Mouse (Mus musculus) cerebellum, postnatal 36 days (tissue): Measurements from ENCODE around the gene Dcakd.
"Not testable (repeated sequence)": the region's sequence is repeated elsewhere in the genome, so short reads cannot be mapped to it uniquely, and the experiment has no call there.

Experiments used
- DNase-seq, 2 experiments: peaks; one replicate each; pipeline ENCODE4 v3.0.0; 2021 to 2022; ENCODE audit warnings: mixed read lengths in 2 of 2

Dcakd gene

DNA sequence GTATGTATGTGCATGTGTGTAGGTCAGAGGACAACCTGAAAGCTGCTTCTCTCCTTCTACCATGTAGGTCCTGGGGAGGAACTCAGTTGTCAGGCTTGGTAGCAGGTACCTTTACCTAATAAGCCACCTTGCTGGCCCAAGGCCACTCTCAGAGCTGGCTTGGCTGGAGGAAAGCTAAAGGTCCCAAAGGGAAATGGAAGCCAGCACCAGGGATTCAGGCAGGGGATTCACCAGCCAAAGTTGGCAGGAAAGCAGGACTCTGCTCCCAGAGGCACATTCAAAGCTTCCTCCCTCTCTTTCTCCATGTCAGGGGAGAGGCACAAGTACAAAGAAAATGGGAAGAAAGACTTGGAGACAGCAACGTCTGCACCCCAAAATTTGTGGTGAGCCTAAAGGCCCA, 23.3 kb downstream of the Dcakd start:
- DNase-seq, result no peak

- no peak for DNase-seq
Observed at GRCm38 (mm10) chr11:103003210-103003609, 24.9 kb downstream of the Dcakd start.

- no peak for DNase-seq
Observed at GRCm38 (mm10) chr11:103001063-103001462, 27.1 kb downstream of the Dcakd start.

DNA sequence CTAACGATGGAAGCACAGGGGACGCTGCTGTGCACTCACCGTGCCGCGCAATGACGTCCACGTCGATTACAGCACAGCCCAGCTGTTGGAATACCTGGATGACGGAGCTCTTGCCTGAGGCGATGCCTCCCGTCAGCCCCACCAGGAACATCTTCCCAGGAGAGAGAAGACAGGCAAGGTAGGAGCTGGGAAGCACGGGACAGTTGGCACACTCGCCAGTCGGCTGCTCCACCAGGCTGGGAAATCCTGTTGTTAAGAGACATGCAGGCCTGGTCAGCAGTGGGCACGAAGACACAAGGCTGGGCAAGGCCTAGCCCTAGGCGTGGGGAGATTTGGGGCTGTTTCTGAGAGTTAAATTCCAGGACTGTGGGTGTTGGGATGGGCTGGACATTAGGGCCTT, 28.0 kb downstream of the Dcakd start:
- DNase-seq, result no peak

- DNase-seq, result no peak
Observed at GRCm38 (mm10) chr11:102999317-102999970, 28.7 kb downstream of the Dcakd start.

- DNase-seq, result no peak
Observed at GRCm38 (mm10) chr11:102998577-102999316, 29.4 kb downstream of the Dcakd start.

DNA sequence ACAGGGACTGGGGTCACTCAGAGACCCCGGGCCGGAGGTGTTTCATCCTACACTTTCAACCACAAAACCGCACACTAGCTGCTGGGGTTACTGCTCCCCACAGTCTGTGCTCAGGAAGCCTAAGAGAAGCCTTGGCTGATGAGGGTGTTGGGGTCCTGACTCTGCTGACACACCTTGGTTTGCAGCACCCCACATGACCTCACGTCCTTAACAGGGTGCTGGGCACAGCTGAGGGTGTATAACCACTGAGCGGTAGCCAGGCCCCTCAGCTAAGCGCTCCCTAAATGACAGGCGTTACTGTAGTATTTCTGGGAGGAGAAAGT, 29.9 kb downstream of the Dcakd start:
- no peak for DNase-seq

- DNase-seq, result no peak
Observed at GRCm38 (mm10) chr11:102996991-102997770, 31.0 kb downstream of the Dcakd start.

DNA sequence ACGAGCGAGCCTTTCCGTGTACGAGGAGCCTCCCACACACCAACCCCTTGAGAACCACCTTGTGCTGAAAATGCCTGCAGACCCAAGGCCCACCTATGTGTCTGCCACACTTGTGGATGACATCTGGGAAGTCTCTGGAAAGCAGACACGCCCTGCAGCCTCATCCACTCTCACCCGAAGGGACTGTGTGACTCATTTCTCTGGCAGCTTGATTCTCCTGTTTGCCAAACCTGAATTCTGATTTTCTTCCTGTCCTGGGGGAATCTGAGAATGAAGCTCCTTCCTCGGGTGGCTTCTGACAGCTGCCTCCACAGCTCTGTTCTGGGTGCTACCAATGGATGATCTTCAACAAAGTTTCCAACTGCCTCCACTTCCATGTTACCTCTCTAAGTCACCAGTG, 31.7 kb downstream of the Dcakd start:
- no peak for DNase-seq

- no peak for DNase-seq
Observed at GRCm38 (mm10) chr11:102994952-102995351, 33.2 kb downstream of the Dcakd start.

GRCm38 (mm10) chr11:102993420-102994029, 34.6 kb downstream of the Dcakd start:
- no peak for DNase-seq

DNA sequence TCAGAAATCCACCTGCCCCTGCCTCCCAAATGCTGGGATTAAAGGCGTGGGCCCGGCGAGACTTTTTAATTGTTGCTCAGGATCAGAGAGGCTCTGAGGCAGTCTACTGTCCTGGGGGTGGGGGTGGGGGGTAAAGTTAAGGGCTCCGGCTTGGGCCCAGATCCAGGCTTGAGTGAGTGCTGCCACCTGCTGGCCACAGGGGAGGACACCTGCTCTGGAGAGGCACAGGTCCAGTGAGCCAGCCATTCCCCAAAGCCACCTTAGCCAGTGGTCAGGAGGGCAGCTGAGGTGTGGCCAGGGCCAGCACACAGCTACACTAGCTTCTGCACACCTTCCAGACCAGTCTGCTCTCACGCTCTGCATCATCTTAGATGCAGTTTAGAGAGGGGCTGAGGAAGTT, 35.2 kb downstream of the Dcakd start:
- DNase-seq, result peak; percentile 81 to 84

DNA sequence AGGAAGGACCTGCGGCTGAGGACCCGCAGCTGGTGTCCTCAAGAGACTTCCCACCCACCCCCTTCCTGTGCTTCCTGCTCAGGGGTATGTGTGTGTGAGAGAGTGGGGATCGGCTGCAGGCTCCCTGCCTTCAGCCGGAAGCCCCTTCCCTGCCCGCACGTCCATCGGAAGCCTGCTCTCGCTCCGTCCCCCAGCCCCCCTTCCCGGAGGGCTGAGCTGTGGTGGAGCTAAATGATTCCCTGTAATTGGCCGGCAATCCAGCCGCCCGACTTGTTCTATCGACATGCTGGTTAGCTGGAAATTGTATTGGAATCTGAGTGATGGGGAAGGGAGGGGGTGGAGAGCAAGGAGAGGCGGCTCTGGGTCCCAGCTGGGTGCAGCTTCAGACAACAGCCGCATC, 36.5 kb downstream of the Dcakd start:
- DNase-seq, result no peak

GRCm38 (mm10) chr11:102990152-102990663, 37.9 kb downstream of the Dcakd start:
- DNase-seq, result peak; percentile 68 to 74

GRCm38 (mm10) chr11:102989641-102990151, 38.4 kb downstream of the Dcakd start:
- no peak for DNase-seq

DNA sequence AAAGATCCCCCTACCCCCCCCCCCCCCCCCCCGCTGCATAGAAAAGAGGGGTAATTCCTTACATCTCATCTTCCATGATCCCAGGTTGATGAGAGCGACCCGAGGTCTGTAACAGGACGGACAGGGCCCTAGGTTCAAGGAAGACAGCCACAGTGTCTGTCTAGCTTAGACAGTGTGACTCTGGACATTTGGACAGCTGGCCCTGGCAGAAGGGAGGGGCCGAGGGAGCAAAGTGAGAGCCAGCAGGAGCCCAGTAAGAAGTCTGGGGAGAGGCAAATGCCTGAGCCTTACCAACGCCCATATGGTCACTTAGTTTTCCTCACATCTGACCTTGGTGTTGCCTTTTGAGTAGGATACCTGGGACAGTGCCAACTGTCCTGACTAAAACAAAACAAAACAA, 43.0 kb downstream of the Dcakd start:
- no peak for DNase-seq

- no peak for DNase-seq
Observed at GRCm38 (mm10) chr11:102984615-102985014, 43.5 kb downstream of the Dcakd start.

- DNase-seq, result no peak
Observed at GRCm38 (mm10) chr11:102984086-102984485, 44.0 kb downstream of the Dcakd start.

DNA sequence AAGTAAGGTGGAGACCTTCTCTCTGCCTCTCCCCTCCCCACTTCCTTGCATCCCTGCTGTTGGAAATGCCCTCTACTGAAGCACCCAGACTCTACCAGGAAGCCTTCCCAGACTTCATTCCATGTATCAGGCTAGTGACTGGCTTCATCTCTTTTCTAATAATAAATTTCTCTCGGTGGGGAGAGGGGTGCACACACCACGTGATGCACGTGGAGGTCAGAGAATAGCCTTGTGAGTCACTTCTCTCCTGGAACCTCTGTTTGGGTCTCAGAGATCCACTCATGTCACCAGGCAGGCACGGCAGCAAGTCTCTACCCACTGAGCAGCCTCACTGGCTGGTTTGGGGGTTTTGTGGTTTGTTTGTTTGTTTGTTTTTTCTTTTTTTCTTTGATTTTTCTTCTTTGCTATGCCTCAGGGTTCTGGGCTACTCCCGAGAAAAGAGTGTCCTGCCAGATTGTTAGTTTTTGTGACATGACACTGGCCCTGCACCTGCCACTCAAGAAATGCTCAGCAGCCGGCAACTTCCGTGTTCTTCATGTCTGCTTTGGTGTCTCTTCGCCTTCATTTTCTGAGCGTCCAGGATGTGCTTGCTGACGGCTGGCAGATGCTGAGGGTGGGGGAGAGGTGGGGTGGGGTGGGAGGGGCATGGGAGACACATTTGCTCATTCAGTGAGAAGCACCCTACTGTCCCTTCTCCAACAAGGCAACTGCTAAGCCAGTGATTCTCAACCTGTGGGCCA, 46.8 kb downstream of the Dcakd start:
- DNase-seq, result no peak

DNA sequence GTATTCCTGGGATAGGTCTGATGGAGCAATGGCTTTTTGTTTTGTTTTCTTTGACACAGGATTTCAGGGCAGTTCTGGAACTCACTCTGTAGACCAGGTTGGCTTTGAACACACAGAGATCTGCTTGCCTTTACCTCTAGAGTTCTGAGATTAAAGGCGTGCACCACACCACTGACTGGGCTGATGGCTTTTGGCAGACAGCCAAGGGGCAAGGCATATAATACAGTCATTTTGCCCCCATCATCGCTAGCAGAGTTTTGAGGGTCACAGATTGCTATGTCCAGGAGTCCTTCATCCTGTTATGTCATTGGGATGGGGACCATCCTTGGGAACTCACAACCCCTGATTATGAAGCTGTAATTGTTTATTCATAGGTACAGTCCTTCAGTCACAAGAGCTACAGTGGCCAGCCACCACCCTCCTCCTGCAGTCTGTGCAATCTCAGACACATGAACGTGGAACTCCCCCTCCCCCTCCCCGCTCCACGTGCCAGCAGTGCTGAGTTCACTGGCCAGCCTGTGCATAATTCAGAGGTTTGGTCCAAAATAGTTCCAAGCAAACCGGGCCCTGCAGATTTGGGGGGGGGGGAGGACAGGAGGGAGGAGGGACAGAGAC, 50.0 kb downstream of the Dcakd start:
- no peak for DNase-seq

DNA sequence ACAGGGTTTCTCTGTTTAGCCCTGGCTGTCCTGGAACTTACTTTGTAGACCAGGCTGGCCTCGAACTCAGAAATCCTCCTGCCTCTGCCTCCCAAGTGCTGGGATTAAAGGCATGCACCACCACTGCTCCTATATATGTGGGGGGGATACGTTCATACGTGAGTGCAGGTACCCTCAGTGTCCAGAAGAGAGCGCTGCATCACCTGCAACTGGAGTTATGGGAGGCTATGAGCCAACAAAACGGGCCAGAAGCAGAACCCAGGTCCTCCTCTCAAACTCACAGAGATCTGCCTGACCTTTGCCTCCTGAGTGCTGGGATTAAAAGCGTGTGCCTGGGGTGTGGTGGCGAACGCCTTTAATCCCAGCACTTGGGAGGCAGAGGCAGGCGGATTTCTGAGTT, 52.2 kb downstream of the Dcakd start:
- DNase-seq, result not testable (repeated sequence)

DNA sequence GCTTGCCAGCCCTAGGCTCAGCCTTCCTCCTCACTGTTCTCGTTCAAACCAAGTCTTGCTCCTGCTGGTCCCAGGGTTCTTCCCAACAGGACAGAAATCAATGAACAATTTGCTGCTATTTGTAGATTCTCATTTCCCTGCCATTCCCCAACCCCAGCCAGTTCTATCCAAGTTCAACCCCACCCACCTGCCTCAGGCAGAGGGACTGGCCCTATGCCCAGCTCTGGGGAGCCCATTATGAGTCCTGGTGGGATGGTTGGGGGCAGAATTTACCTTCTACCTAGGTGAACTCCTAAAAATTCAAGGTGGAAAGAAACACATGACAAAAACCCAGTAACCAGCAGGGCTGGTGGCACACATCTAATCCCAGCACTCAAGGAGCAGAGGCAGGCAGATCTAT, 55.8 kb downstream of the Dcakd start:
- no peak for DNase-seq
